Mouse (Mus musculus): ENCODE measurements around the gene Adam12. TPM values are rescaled to one million over a fixed set of nuclear protein-coding genes. Genes with fewer than 3 reads are reported as not detected.

Adam12 gene
- 0.10 and 0.15 TPM in 2 replicates for polyA plus RNA-seq (2012)

DNA sequence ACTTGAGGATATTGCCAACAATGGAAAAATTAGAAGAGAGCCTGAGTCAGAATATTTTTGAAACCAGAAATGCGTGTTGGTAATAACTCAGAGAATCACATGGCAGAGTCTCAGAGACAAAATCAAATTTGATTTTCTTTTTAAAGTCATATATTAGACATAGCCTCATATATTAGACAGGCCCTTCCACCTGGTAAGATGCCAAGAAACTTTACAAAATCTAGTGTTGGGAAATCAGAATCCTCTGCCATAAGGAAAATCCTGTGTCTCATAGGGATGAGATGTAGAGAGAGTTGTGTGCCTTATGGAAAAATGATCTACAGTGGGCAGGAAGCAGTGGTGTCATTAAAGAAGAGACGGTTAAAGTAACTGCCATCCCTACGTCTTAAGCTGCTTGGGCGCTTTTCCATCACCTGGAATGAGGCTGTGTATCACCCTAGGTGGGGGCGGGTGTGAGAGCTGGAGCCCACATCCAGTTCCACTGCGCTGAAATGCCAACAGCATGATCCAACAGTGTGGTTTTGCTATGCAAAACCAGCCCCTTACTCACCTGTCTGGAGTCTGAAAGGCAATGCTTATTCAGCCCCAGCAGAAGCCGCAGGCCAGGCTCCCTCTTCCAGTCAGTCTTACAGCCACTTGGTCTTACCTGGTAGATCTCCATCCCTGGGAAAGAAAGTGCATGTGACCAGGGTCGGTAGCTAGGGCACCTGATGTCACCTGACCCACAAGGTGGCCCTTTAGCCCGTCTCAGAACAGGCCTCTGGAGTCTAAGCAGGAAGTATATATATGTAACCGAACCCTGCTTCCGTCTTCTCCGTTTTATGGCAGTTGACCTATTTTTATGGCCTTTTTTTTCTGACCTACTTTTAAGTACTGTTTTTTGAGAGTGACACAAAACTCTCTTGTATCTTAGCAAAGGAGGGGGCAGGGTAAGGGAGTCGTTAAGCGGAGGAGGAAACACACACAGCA, at the start of gene Adam12:
Adam12 (minus strand) TSS at position 769 of the 969 bp plus-strand sequence.

Other genes with a start within 250 kb of the Adam12 start
- gene D7Ertd443e, start 153.5 kb upstream of the Adam12 start, polyA plus RNA-seq (2012), result not detected in 2 replicates